Mouse (Mus musculus) testis, postnatal 14 days (tissue): ENCODE results near the gene Ifna2.

Experiments
- DNase-seq: peaks from one replicate; pipeline ENCODE4 v3.0.0; 2021; ENCODE audit warnings: low spot score

The Ifna2 gene

DNA sequence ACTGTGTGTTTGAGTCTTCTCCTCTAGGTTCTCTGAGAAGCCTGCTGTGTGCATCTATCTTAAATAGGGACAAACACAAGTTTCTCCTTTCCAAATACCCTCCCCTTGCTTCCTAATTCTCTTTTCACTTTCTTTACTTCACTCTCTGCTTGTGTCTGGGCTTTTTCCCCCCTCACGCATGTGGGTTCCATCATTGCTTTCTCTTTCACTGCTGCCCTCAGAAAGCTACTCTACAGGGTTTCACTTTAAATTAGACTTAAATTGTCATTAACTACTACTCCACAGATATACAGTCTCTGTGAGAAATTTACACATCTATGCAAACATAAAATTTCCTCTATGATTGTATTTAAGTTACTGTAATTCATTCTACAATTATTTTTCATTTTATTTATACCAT lies at the start of gene Ifna2:
TSS of gene Ifna2 (minus strand) at position 101 of the 400 bp plus-strand sequence.
- DNase-seq, result no peak

DNA sequence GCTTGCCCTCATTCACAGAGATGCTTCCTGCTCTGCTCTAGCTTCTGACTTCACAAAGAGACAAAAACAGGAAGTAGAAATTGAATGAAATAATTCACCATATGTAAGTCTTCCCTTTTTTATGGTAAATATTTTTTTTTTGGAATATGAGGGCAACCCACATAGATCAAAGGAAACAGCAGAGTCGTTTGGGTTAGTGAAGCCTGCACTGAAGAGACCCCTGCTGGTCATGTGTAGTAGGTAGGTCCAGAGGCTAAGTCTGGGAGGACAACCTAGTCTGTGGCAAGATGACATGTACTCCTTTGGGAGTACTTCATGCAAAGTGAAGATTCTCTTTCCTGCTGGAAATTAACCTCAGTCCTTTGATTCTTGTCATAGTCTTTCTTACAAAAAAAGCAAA lies 43.6 kb upstream of the Ifna2 start:
- DNase-seq, result no peak

DNA sequence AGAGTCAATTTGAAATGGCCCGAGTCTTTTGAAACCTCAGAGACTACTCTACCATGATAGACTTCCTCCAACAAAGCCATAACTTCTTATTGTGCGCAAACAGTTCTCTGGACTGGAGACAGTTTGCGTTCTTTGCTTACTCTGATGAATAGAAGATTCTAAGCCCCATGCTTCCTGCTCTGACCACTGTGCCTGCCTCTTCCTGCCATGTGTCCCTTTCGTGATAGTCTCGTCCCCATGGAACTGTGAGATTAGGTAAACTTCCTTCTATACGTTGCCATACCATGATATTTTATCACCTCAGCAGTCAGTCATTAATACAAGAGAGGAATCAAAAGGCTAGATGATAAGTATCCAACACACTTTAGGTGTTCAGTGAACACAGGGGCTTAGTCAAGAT lies 43.0 kb upstream of the Ifna2 start:
- DNase-seq, result no peak

DNA sequence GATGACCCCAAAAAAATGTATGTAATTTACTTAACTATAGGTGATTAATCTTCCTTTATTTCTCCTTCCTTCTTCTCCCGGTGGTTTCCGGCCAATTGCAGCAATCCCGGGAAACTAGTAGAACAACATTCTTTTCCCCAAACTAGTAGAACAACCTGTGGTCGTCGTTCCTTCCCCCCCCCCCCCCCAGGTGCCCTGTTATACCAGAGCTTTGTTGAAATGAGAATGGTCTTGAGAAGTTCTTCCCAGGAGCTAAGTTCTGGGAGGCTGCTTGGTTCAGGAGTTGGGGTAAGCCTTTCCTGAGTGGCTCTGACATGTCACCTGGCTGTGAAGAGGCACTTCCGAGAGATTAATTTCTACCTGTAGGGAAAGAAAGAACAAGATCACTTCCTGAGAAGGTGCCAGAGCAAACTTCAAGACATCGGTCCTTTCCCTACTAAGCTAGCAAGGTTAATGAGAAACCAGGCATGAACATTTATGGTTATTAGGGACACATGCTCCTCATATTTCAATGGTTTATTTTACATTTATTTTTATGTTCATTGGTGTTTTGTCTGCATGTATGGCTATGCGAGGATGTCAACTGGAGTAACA lies 39.9 kb upstream of the Ifna2 start:
- DNase-seq, result no peak

DNA sequence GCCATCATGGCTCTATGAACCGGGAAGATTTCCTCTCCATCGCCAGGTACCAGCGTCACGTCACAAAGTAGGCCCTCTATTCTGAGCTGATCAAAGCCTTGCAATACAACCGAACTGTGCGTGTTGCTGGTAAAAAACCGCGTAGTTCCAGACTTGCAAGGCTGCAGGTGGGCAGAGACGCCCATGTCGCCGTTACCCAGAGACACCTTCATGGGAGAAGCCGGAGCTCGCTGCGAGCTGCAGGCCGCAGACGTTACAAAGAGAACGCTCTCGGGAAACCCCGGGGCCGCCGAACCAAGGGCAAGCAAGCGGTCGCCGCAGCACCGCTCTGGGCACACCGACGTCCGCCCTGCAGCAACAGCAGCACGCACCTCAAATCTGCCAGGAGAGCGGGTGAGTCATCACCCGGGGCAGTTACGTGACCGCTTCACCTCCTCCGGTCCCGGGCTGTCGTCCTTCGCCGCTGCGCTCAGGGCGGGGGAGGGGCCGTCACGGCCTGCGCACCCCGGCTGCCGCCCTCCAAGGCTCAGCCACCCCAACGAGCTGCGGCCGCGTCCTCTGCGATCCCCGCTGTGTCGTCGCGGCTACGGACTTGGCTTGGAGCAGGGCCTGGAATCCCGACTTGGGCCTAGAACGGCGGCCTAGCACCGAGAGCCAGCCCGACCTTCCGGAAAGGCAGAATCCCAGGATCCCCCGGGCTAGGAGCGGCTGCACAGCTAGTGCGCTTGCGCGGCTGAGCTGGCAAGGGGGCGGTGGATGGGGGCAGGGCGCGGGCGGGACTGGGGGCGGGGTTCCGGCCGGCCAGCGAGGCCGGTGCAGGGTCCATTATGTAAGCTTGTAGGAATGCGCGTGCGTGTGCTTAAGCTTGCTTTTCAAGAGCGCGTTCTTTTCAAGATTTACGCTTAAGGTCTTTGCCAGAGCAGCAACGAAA lies 38.3 kb upstream of the Ifna2 start, which contains the start of the genes Gm26566 and Klhl9:
TSS of gene Gm26566 (plus strand) at position 15 of the 931 bp plus-strand sequence.
TSS of gene Klhl9 (minus strand) at position 675 of the 931 bp plus-strand sequence.
- DNase-seq, result peak; percentile 94

DNA sequence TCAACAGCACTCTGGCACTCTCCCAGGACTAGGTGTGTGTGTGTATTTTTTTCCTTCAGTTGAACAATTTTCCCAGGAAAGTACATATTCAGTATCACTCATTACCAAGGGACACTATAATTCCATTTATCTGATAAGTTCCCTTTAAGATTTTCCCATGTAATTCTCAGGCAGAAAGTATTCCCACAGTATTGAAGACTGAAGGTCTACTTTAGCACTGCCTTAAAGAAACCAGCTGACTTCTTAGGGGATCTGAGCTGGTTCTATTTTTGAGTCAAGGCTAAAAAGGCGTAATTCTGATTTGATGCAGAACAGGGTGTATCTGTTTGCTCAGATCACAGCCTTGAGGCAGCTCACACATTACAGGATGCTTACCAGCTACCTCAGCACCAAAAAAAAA lies 35.0 kb upstream of the Ifna2 start:
- no peak for DNase-seq

DNA sequence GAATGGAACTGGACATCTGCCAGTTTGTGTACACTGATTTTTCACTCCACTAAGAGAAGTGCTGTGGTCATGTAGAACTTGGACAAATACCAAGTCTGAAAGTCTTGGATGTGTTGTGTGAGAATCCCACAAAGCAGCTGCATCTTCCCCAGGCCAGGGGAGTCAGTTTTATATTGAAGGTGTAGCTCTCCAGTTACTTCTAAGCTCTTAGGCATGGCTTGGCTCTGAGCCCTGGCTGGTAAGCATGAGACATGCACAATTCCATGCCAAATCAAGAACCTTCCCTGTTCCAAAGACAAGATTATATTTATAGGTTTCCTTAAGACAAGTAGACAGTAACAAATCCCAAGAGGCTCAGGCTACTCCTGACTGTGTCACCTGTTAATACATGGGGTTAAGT lies 31.3 kb upstream of the Ifna2 start:
- DNase-seq, result no peak

DNA sequence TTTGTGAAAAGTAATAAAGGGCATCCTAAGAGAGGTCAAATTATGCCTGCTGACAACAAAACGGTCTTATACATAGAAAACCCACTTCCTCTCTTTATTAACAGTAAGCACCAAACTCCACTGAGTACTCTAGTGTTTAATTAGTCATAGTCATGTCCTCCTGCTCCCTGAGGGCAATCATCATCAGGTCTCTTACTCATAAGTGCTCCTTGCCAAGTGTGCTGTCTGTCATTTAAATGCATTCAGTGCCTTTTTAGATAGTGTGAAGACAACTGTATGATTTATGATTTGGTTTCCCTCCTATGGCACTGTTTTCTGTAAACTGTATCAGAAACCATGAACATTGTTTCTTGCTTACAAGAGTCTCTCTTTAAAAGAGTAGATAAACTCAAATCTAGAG lies 30.6 kb upstream of the Ifna2 start:
- DNase-seq, result no peak

DNA sequence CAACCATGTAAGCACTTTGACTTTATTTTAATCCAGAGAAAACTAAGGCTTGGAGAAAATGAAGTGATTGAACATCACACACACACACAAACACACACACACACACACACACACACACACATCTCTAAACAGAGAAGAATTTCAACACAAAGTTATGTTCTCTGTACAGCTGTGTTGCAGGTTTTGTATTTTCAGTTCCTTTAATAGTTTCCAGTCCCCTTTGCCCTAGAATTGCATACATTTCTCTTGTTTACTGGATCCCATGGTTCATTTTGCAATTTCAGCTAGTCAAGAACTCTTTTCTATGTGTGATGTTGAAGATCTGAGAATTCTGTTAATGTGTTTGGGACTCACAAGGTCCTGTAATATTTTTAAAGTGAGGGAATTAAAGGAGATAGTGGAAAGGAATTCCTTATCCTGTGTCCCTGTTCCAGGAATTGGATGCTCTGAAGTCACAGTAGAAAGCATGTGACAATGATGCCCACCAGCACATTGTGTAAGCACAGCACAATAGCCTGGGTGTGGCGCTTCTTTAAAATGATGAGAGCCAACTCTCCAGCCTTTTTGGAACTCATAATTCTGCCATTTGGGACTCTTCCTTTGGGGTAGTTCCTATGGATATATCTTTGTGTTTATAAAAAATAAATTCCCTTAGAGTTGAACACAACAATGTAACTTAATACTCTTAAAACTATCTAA lies 23.6 kb upstream of the Ifna2 start:
- DNase-seq, result no peak

DNA sequence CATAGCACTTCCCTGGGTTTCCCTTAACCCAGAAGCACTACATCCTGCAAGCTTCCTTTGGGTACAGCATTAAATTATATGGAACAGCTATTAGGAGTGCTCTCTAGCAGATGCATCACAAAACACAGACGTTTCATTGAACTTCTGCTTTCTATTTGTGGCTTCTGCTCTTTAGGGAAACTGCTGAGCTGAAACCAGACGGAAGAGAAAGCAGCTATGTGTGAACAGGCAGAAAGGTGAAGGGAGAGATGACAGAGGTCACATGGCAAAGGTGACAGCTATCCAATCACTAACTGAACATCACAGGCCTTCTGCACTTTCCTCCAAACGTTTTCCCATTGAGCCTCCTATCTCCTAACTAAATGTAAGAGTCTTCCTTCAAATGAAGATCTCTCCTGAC lies 22.2 kb upstream of the Ifna2 start:
- DNase-seq, result no peak

DNA sequence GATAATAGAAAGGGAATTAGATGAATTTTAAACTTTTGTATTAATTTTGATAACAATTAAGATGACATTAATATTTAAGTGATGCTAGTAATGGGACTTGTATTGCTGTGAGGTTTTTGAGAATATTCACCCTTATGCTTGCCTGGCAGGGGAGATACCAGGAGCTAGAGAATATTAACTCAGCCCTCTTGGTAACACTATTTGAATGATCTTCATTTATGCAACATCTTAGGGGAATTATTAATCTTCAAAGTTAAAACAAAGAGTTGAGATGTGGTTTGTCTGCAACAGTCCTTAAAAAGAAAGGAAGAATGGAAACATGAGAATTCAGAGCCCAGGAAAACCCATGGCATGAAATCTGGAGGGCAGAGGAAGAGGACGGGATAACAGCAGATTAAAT lies 15.6 kb upstream of the Ifna2 start:
- no peak for DNase-seq

DNA sequence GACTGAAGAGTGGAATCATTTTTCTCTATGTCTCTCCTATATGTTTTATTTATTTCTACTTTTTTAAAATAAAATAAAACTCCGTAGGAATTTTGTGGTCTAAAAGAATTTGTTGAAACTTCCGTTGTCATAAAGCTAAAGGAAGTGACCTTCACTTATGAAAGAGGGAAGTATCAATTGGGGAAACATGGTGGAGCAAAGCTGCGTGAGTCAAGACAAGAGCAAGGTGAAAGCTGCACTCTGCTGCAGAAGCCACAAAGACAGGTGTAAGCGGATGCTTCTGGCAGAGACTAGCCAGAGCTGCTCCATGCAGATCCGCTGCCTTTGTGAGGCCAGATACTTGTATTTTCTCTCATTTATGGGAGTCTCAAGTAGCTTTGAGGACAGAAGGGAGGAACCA lies 15.1 kb upstream of the Ifna2 start:
- no peak for DNase-seq

DNA sequence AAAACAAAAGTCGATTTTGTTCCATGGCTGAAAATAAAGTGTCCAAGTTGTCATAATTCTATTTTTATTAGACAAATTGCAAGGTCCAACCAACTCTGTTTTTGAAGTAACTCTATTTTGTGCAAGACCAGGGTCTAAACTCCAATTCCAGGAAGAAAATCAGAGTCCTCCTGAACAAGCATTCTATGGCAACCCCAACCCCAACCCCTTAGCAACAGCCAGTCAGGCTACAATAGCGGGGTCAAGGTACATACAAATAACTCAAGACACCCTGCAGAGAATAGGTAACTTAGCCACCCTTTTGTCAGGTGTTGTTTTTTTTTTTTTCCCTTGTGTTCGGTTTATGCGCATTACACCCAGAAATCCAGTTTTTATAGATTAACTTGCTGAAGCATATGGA lies 14.0 kb upstream of the Ifna2 start:
- DNase-seq, result no peak

DNA sequence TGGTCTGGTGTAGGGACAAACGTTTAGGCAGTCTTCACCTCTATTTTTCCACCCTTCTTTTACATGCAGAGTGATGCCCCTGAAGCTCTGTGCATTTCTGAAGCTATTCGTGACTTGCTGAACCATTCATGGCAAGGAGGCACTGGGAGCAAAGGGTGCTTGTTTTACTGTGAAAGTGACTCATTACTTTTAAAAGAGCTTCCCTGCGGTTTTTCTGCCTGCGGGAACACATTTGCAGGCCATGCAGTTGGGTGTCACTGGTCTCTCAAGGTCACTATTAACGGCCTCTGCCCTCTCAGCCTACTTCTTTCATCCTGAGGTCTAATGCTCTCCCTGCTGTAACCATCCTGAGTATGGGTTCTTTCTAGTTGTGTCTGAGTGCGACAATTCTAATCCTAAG lies 13.4 kb upstream of the Ifna2 start:
- no peak for DNase-seq

DNA sequence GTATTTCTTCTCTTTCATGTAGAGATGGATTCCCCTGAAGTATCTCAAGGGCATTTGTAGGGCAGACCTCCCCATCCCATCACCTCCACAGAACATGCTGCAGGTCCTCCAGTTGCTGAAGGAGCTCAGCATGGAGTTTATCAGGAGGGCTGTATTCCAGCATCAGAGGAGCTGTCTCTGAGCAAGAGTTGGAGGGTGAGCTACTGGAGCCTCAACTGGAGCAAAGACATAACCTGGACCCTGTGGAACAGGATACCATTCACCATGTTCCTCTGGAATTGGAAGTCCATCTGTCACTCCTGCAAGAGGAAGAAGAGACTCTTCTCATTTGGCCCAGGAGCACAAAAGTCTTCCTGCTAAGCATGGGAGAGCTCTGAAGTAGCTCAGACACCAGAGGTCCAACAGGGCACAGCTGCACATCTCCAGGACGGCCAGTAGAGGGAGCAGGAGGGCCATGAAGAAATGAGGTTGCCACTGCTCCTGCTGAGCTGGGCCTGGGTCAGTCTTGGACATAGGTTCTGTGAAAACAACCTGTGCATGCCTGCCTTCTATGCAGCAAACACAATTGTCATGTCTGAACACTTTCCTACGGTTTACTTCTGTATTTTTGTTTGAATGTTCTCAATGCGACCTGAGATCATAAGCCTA lies 12.6 kb upstream of the Ifna2 start:
- DNase-seq, result peak; percentile 53

DNA sequence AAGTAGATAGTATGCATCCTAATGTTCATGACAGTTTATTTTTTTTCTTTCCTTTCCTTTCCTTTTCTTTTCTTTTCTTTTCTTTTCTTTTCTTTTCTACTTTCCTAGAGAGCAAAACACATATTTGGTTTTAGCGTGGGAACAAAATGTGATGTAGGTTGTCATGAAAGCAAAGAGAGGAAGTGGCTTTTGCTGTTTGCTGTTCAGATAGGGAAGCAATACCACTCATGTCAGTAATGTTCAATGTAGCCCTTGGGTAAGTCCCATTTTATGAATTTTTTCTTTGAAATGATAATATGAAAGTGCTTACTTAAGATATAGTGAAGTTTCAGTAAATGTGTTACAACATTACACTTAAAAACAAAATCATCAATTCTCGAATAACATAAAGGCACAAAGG lies 9.7 kb upstream of the Ifna2 start:
- DNase-seq, result no peak

DNA sequence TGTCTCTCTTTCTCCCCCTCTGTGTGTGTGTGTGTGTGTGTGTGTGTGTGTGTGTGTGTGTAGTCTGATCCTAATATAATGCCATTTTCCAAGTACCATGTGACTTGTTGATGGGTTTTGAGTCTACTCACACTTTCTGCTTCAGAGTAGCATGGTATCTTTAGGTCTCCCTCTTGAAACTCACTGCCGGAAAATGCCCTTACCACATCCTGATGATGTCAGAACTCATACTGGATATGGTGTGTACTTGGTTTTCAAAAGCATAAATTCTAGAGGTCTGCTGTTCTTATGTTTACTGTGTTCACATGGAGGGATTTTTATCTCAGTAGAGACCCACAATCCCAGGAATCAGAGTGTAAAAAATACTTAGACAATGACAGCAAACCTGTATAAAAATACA lies 8.8 kb upstream of the Ifna2 start:
- DNase-seq, result no peak

DNA sequence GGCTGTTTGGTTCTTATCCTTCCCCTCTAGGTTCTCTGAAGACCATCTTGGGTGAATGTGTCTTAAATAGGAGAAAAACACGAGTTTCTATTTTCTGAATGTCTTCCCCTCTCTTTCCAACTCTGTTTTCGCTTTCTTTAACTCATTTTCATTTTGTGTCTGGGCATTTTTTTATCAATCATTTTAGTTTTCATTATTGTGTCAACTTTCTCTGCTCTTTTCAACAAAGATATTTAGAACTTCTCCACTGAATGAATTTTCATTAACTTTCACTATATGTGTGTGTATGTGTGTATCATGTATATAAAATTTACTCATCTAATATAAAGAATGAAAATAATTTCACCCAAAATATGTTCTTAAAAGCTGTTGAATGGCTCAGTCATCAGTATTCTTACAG lies 7.5 kb upstream of the Ifna2 start, which contains the start of gene Ifnab:
TSS of gene Ifnab (minus strand) at position 101 of the 400 bp plus-strand sequence.
- no peak for DNase-seq

DNA sequence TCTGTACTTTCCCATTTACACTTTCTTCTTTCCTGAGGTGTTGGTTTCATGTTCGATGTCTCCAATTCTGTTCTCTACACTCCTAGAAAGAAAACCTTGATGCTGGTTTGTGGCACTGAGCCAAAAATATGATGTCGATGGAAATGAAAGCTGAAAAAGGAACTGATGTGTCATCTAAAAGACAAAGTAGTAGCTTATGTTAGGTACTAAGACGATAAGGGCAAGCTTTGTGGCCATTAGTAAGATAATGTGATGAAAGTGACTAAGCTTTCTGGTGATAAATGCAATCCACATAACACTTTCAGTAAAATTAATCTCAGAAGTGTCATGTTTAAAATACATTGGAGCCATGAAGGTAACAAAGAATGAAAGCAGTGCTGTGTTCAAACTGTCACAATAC lies 2.4 kb downstream of the Ifna2 start:
- DNase-seq, result no peak

DNA sequence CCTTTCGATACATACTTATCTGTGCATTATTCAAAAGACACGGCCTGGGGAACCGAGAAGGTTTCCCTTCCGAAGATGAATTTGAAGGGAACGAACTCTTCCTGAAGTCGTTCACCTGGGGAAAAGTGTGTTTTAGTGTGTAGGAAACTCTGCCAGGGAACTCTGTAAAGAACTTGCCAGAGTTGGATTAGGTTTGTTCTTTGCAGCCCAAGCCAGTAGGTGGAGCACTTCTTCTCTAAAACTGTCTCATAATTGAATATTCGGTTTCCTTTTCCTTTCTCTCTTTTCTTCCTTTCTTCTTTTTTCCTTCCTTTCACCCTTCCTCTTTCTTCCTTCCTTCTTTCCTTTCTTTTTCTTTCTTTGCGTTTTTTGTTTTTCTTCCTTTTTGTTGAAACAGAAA lies 3.4 kb downstream of the Ifna2 start:
- DNase-seq, result no peak

DNA sequence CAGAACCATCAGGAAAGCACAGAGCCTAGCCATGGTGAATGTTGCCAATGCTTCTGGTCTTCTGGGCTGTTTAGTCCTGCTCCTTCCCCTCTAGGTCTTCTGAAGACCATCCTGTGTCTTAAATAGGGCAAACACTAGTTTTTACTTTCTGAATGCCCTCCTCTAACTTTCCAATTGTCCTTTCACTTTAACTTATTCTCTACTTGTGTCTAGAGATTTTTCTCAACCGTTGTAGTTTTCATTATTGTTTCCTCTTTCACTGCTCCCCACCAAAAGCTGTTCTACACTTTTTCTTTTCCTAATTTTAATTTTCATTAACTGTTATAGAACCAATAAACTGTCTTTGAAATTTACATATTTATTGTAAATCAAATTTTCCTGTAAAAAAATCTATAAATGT lies 6.9 kb downstream of the Ifna2 start, which contains the start of gene Ifna16:
TSS of gene Ifna16 (minus strand) at position 101 of the 400 bp plus-strand sequence.
- no peak for DNase-seq

DNA sequence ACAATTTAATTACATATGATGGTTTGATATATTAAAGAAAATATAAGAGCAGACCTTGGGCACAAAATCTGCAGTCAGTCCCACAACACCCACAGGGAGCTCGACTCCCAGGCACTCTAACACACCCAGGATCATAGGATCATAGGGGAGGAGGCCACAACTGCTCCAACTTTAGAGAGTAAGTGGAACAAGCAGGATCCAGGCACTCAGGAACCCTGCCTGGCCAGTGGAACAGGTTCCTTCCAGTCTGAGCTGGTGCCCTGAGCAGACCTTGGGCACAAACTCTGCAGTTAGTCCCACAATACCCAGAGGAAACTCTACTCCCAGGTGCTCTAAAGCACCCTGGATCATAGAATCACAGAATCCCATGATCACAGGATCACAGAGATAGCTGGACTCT lies 28.3 kb downstream of the Ifna2 start:
- no peak for DNase-seq
